Mouse (Mus musculus): Measurements from ENCODE around the gene Gm14525.
"Not testable (repeated sequence)": the region's sequence is repeated elsewhere in the genome, so short reads cannot be mapped to it uniquely, and the experiment has no call there.

Gm14525 gene

DNA sequence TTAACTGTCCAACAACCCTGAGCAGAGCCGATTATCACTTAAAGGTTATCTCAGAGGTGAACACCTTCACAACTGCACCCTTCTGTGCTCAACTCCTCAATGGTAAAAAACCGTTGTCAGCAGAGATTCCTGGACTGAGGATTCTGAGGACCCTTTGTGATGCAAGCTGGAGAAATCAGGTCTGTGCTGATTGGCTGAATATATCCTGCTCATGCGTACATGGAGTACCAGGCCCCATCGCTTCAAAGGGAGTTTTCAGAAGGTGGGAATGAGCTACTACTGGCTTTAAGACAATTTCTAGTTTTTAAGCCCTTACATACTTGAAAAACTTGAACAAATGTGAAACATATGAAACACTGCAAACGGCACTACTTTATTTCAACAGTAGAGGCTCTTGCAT is at the start of gene Gm14525:
TSS of gene Gm14525 (minus strand) at position 101 of the 400 bp plus-strand sequence.
- DNase-seq (ENCODE audit: low spot score) = not testable (repeated sequence)
